9 mouse cellular contexts compared by ENCODE assay signal in the genomic region with DNA sequence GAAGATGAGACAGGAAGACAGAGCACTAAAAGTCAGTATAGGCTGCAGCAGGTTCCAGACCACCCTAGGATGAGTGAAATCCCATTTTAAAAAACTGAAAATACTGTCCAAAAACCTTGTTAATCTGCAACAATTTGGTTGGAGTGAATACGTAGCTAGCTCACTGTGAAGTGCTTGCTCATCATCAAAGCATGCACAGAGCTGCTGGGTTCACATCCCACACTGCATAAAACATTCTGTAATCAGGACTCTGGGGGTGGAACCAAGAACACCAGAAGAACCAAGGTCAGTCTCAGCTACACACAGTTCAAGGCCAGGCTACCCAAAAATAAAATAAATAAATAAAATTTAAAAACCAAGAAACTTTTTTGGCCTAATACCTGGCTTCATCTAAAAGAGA. TPM values are rescaled to one million over a fixed set of nuclear protein-coding genes. Genes with fewer than 3 reads are reported as not detected.
A peak's percentile ranks its signal among the peaks of the same experiment; 100 is the strongest.
DNase-seq lines count a peak whose midpoint lies in the region; ATAC-seq and TF ChIP-seq lines count a peak whose summit lies in the region.
"Had no signal": no experiment of that assay in that cellular context is flagged by ENCODE, and none has a peak within 500 bp of the region (broad histone marks: within the 10 kb centered on the region; RNA-seq: fewer than 3 reads in every experiment).

No protein-coding gene starts in this region.

- TF ChIP-seq RAD21 in CH12.LX (IDR thresholded peaks at IDR 0.05; ENCODE audit: low read depth, low read length) = no peak

- peaks cover 7% of the 10 kb centered on the region; the same call in 1 of the 2 replicates for H3K4me1 ChIP-seq in kidney, adult 2 months (ENCODE audit: control insufficient read depth, insufficient read depth, low read length)
- H3K4me1 ChIP-seq in CH12.LX (ENCODE audit: control insufficient read depth in 1 of 2, insufficient read depth in 2 of 2) = peaks cover 0 to 33% of the 10 kb centered on the region in 2 experiments; a peak in 2 of 4 replicates

- no peak overlapping the region for H3K27ac ChIP-seq in kidney, adult 2 months (ENCODE audit: insufficient read depth, low read depth, low read length)
- H3K27ac ChIP-seq in CH12.LX (ENCODE audit: insufficient read depth, low read depth) = no peak overlapping the region
- H3K27ac ChIP-seq: limb, embryonic 15.5 days had no signal

- no peak overlapping the region for H3K4me3 ChIP-seq in kidney, adult 2 months (ENCODE audit: insufficient read depth, low read depth, low read length)
- H3K4me3 ChIP-seq in CH12.LX (replicated peaks in 1 of 3; ENCODE audit: low read depth in 2 of 3, low read length in 2 of 3, poor library complexity in 1 of 3) = no peak overlapping the region
- H3K4me3 ChIP-seq: limb, embryonic 15.5 days had no signal

- dilution Hi-C loops in CH12.LX (cut with MboI; ENCODE audit: extremely low pct_ligation_motif_present, extremely low pct_unique_long_range_greater_than_20kb, low sequenced_read_pairs) = no loop called here

- H3K9me3 ChIP-seq in CH12.LX (replicated peaks; ENCODE audit: low read length) = no peaks in the 10 kb centered on the region
- H3K9me3 ChIP-seq: limb, embryonic 15.5 days had no signal

- no peaks in the 10 kb centered on the region for H3K27me3 ChIP-seq in kidney, adult 2 months (replicated peaks; ENCODE audit: control insufficient read depth, insufficient read depth, low read length)
- H3K27me3 ChIP-seq in CH12.LX (replicated peaks) = no peaks in the 10 kb centered on the region
- H3K27me3 ChIP-seq: limb, embryonic 15.5 days had no signal

- DNase-seq in kidney, adult 2 months = peak; percentile 77
- no peak for DNase-seq in kidney, postnatal 10 days
- DNase-seq in CH12.LX (ENCODE audit: extremely low read depth) (no peak), adipocyte (ENCODE audit: low spot score) (peak; percentile 33)
- peak; percentile 9 to 55 for DNase-seq in kidney, postnatal 25 days
- DNase-seq in cerebellum, adult 18-20 months = no peak
- DNase-seq: spleen, adult 18-20 months had no signal

- no peaks in the 10 kb centered on the region for H3K36me3 ChIP-seq in kidney, adult 2 months (ENCODE audit: control insufficient read depth, insufficient read depth, low read length)
- peaks cover 3 to 17% of the 10 kb centered on the region in 2 experiments for H3K36me3 ChIP-seq in CH12.LX (replicated peaks in 1 of 2; ENCODE audit: control insufficient read depth in 1 of 2, insufficient read depth in 1 of 2, low read length in 1 of 2)
- H3K36me3 ChIP-seq: limb, embryonic 15.5 days had no signal

- TF ChIP-seq EP300 in CH12.LX (IDR thresholded peaks at IDR 0.05; ENCODE audit: low read length) = no peak

- no peak for TF ChIP-seq CTCF in kidney, adult 2 months (conservative IDR thresholded peaks at IDR 0.05; ENCODE audit: insufficient read depth, insufficient read length, low read depth, low read length)
- no peak for TF ChIP-seq CTCF in CH12.LX (conservative IDR thresholded peaks at IDR 0.05 in 1 of 2, IDR thresholded peaks at IDR 0.05 in 1 of 2; ENCODE audit: low read depth in 2 of 2, low read length in 2 of 2)

- ATAC-seq in activated CD4-positive, CD25-positive, alpha-beta regulatory T cell, adult 4 months = no peak

- in situ Hi-C loops in CH12.LX (cut with MboI; ENCODE audit: low pct_ligation_motif_present, low pct_unique_long_range_greater_than_20kb, low sequenced_read_pairs) = loop anchor here (10.0 kb wide), 1 partner anchor 143 kb away; no protein-coding TSS in a partner anchor

- H3K9ac ChIP-seq in CH12.LX (ENCODE audit: insufficient read depth, low read depth) = no peak overlapping the region; the same call in 1 of the 2 replicates
- H3K9ac ChIP-seq: limb, embryonic 15.5 days had no signal

- 28% methylated on average over 1 of the region's 1 CpGs for WGBS in kidney, adult 2 months

- H3K4me2 ChIP-seq in CH12.LX (ENCODE audit: insufficient read depth, low read depth, poor library complexity, severe bottlenecking) = peak overlapping the region; percentile 82
- H3K4me2 ChIP-seq: limb, embryonic 15.5 days had no signal

- peaks cover 58% of the 10 kb centered on the region for H3K79me2 ChIP-seq in CH12.LX (replicated peaks; ENCODE audit: control insufficient read depth, extremely low read depth, insufficient read depth, poor library complexity, severe bottlenecking)

- TF ChIP-seq POLR2A in kidney, adult 2 months (IDR thresholded peaks at IDR 0.05; ENCODE audit: low read depth, low read length) = no peak
- no peak for TF ChIP-seq POLR2A in CH12.LX (IDR thresholded peaks at IDR 0.05; ENCODE audit: low read depth, low read length)

TF ChIP-seq in CH12.LX, 34 proteins besides CTCF, POLR2A, EP300 and RAD21:
- no peak for TF ChIP-seq POLR2AphosphoS2 (IDR thresholded peaks at IDR 0.05; ENCODE audit: low read depth, low read length)
- no peak for TF ChIP-seq CHD1 (IDR thresholded peaks at IDR 0.05; ENCODE audit: low read depth, low read length)
- TF ChIP-seq ZMIZ1 (IDR thresholded peaks at IDR 0.05; ENCODE audit: low read depth, low read length) = no peak

RNA-seq across cellular contexts. Expression of a gene that starts 3.9 kb away (rescaled TPM):
- polyA plus RNA-seq in kidney, adult 2 months (2012; rRNA removed) = 2.5 and 2.9 TPM in 2 replicates
- 28.8 and 32.7 TPM in 2 replicates for total RNA-seq in CH12.LX (2012; rRNA removed)
- 29.8 and 36.9 TPM in 2 replicates for total RNA-seq in CH12.LX (2014; rRNA removed)
- polyA plus RNA-seq in CH12.LX (2012; ENCODE audit: insufficient read length, low read depth) = 24.1 and 24.3 TPM in 2 replicates
- 10 to 100 TPM; 72.1 to 76.6 TPM for polyA plus RNA-seq in activated CD4-positive, CD25-positive, alpha-beta regulatory T cell, adult 4 months (2017; shearing (Covaris generic))

Comparison
In these comparisons a context has a peak if more than half of its experiments do, and no peak if none do; other contexts are left out.
1. DNase-seq: peak in kidney, adult 2 months (single experiment), adipocyte (single experiment) and kidney, postnatal 25 days (2 of 2); none in kidney, postnatal 10 days (single experiment), CH12.LX (single experiment) and cerebellum, adult 18-20 months (0 of 2).